Mouse (Mus musculus): ENCODE results near the gene Ppib.

DNA sequence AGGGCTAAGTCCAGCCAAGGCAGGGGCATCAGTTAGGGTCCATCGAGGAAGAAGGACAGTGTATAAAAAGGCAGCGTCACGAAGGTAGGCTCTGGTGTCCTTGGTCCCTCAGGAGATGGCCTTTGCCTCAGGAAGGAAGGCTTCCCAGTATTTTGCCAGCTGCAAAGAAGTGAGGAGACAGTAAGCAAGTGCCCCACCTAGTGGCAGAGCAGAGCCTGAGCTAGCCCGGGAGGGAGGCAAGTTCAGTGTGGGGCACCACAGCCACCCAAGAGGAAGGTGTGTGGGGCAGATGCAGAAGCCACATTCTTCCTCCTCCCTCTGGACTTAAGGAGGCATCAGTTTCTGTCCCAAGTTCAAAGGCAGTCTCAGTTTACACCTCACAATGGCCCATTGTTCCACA is 28.4 kb downstream of the Ppib start:
- TF ChIP-seq CTCF (IDR thresholded peaks at IDR 0.05; ENCODE audit: low read depth): peak; percentile 88
- no peak for TF ChIP-seq EP300 (optimal IDR thresholded peaks at IDR 0.05)

Data from stomach, postnatal 0 days (tissue).